Mouse (Mus musculus): Measurements from ENCODE around the gene Coasy.

DNA sequence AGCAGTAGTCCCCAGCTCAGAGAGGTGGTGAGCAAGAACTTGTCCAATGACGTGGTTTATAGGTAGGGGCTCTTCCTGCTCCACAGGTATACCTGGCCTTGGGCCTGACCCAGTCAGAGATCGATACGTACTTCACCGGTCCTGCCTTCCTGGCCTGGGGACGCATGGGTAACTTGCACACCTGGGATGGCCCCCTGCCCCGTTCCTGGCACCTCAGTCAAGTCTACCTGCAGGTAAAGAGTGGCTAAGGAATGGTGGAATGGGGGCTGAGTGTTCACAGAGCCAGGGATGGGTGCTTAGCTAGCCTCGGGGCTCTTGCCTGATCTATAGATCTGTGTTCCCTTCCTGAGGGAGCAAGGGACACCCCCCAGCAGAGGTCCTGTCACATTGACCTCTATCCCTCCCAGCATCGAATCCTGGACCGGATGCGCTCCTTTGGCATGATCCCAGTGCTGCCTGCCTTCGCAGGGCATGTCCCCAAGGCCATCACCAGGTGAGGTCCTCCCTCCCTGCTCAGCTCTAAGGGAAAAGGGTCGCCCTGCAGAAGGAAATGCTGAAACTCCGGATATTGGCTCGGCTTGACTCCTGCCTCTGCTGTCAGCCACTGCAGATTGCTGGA lies 10.4 kb upstream of the Coasy start:
- TF ChIP-seq CTCF (IDR thresholded peaks at IDR 0.05; ENCODE audit: borderline replicate concordance, insufficient read depth, low read depth, low read length) (no peak), POLR2A (IDR thresholded peaks at IDR 0.05; ENCODE audit: borderline replicate concordance, insufficient read depth, low read length) (no peak)

Data from cerebellum, adult 2 months (tissue).